Mouse (Mus musculus) lung, embryonic 14.5 days (tissue): Measurements from ENCODE around the gene Ptges2. TPM values are rescaled to one million over a fixed set of nuclear protein-coding genes. Genes with fewer than 3 reads are reported as not detected.

Source experiments
- ATAC-seq: fragments of 200-750 bp; cut with Nextera tagmentation; 2 replicates; pipeline ENCODE4 v1.8.0; 2017; ENCODE audit warnings: mild to moderate bottlenecking, moderate TSS enrichment, moderate library complexity; ENCODE audit not compliant: insufficient read depth
- DNase-seq: peaks from one replicate; pipeline ENCODE4 v3.0.0-alpha.2; 2015
- H3K27ac ChIP-seq: fragments of 300-500 bp; sonication (generic); 2 replicates; pipeline ENCODE4 v1.5.1; 2014; ENCODE audit warnings: low read depth, mild to moderate bottlenecking, moderate library complexity
- H3K27me3 ChIP-seq: fragments of 300-500 bp; sonication (generic); 2 replicates; pipeline ENCODE4 v1.6.1; 2014; ENCODE audit warnings: low read length, control low read depth; ENCODE audit not compliant: insufficient read depth
- H3K36me3 ChIP-seq: fragments of 300-500 bp; sonication (generic); 2 replicates; pipeline ENCODE4 v1.6.1; 2014; ENCODE audit warnings: control low read depth; ENCODE audit not compliant: insufficient read depth
- H3K4me1 ChIP-seq: fragments of 300-500 bp; sonication (generic); 2 replicates; pipeline ENCODE4 v1.6.1; 2014; ENCODE audit warnings: antibody characterized with exemption, control low read depth; ENCODE audit not compliant: insufficient read depth
- H3K4me2 ChIP-seq: fragments of 300-500 bp; sonication (generic); 2 replicates; pipeline ENCODE4 v1.6.1; 2014; ENCODE audit warnings: mild to moderate bottlenecking
- H3K4me3 ChIP-seq: fragments of 300-500 bp; sonication (generic); 2 replicates; pipeline ENCODE4 v1.5.1; 2014; ENCODE audit warnings: low read depth, low read length
- H3K9ac ChIP-seq: fragments of 300-500 bp; sonication (generic); 2 replicates; pipeline ENCODE4 v1.6.1; 2014
- H3K9me3 ChIP-seq: fragments of 300-500 bp; sonication (generic); 2 replicates; pipeline ENCODE4 v1.6.1; 2016; ENCODE audit warnings: low read depth, low read length, control low read depth
- CTCF ChIP-seq: IDR thresholded peaks from 2 replicates; pipeline ENCODE4 v1.5.1; 2016; ENCODE audit warnings: antibody characterized with exemption, low read depth
- WGBS: fragments of 180-500 bp; shearing (Covaris S2); extraction: QIAGEN DNeasy Blood & Tissue Kit; methylation state at CpG from one replicate; pipeline ENCODE4 v1.1.7; 2014; 5-methylcytosine and 5-hydroxymethylcytosine counted together
- polyA plus RNA-seq: library from polyadenylated mRNA; unstranded; fragments of >200 nt; fragmentation: Nextera tagmentation; extraction: Ambion mirVana; gene quantifications from 2 replicates; pipeline ENCODE4 v1.2.1, GENCODE M21; 2014

Ptges2 gene
- polyA plus RNA-seq, 1 experiment from 2014 or later, result 28.2 TPM

- no peak for ATAC-seq
- Histone ChIP-seq H3K4me3 (no peak overlapping the region), H3K4me2 (no peak overlapping the region), H3K9ac (no peak overlapping the region), H3K4me1 (peaks cover 18% of the 10 kb centered on the region), H3K36me3 (peaks cover 44% of the 10 kb centered on the region), H3K27ac (no peak overlapping the region), H3K27me3 (no peaks in the 10 kb centered on the region), H3K9me3 (no peaks in the 10 kb centered on the region)
- no peak for DNase-seq
- 94% methylated on average over 6 of the region's 6 CpGs for whole genome bisulfite sequencing
- no peak for TF ChIP-seq CTCF
Observed at GRCm38 (mm10) chr2:32421851-32422251, 26.2 kb downstream of the Ptges2 start.

- ATAC-seq, result peak; percentile 92
- Histone ChIP-seq H3K4me3 (peak overlapping the region; percentile 34), H3K9me3 (no peaks in the 10 kb centered on the region), H3K27ac (peak overlapping the region; percentile 95), H3K27me3 (no peaks in the 10 kb centered on the region), H3K36me3 (peaks cover 25% of the 10 kb centered on the region), H3K4me1 (peaks cover 24% of the 10 kb centered on the region), H3K4me2 (peak overlapping the region; percentile 76), H3K9ac (peak overlapping the region; percentile 38)
- peak; percentile 97 for DNase-seq
- 2% methylated on average over 14 of the region's 14 CpGs for WGBS
- peak; percentile 16; the same call in 1 of the 2 replicates for TF ChIP-seq CTCF
Observed at GRCm38 (mm10) chr2:32423481-32424331, 28.0 kb downstream of the Ptges2 start.

- WGBS, result 36% methylated on average over 3 of the region's 3 CpGs
Observed at GRCm38 (mm10) chr2:32424796-32425195, 29.1 kb downstream of the Ptges2 start.

GRCm38 (mm10) chr2:32425568-32425967 lies 29.9 kb downstream of the Ptges2 start:
- TF ChIP-seq CTCF, result no peak
- WGBS, result 56% methylated on average over 5 of the region's 5 CpGs
- no peak for ATAC-seq
- peak overlapping the region; percentile 95; the same call in 1 of the 2 replicates for H3K27ac ChIP-seq
- H3K36me3 ChIP-seq, result peaks cover 7% of the 10 kb centered on the region
- no peak overlapping the region for H3K4me2 ChIP-seq
- H3K4me1 ChIP-seq, result peaks cover 39% of the 10 kb centered on the region
- no peak overlapping the region for H3K4me3 ChIP-seq
- H3K27me3 ChIP-seq, result no peaks in the 10 kb centered on the region
- no peak overlapping the region for H3K9ac ChIP-seq
- no peak for DNase-seq
- H3K9me3 ChIP-seq, result no peaks in the 10 kb centered on the region

More at GRCm38 (mm10) chr2:32424796-32425195, 29.1 kb downstream of the Ptges2 start:
- Histone ChIP-seq H3K4me1 (peaks cover 34% of the 10 kb centered on the region), H3K9me3 (no peaks in the 10 kb centered on the region), H3K9ac (peak overlapping the region; percentile 18; the same call in 1 of the 2 replicates), H3K36me3 (peaks cover 14% of the 10 kb centered on the region), H3K27ac (peak overlapping the region; percentile 95), H3K27me3 (no peaks in the 10 kb centered on the region), H3K4me3 (no peak overlapping the region), H3K4me2 (no peak overlapping the region)
- TF ChIP-seq CTCF, result no peak
- no peak for DNase-seq
- no peak for ATAC-seq

- Histone ChIP-seq H3K4me2 (no peak overlapping the region), H3K4me3 (no peak overlapping the region), H3K27me3 (no peaks in the 10 kb centered on the region), H3K27ac (peak overlapping the region; percentile 54; the same call in 1 of the 2 replicates), H3K9me3 (no peaks in the 10 kb centered on the region), H3K9ac (no peak overlapping the region), H3K36me3 (peaks cover 1% of the 10 kb centered on the region; the same call in 1 of the 2 replicates), H3K4me1 (peaks cover 40% of the 10 kb centered on the region)
- 81% methylated on average over 1 of the region's 1 CpGs for WGBS
- no peak for TF ChIP-seq CTCF
- ATAC-seq, result no peak
- DNase-seq, result no peak
Observed at GRCm38 (mm10) chr2:32426141-32426540, 30.4 kb downstream of the Ptges2 start.

- 74% methylated on average over 5 of the region's 5 CpGs for WGBS
Observed at GRCm38 (mm10) chr2:32427720-32428119, 32.0 kb downstream of the Ptges2 start.

GRCm38 (mm10) chr2:32428262-32428722 lies 32.6 kb downstream of the Ptges2 start:
- H3K36me3 ChIP-seq, result no peaks in the 10 kb centered on the region
- no peak for TF ChIP-seq CTCF
- H3K9ac ChIP-seq, result no peak overlapping the region
- ATAC-seq, result peak; percentile 51
- H3K9me3 ChIP-seq, result no peaks in the 10 kb centered on the region
- H3K4me1 ChIP-seq, result peaks cover 39% of the 10 kb centered on the region
- DNase-seq, result peak; percentile 63
- H3K4me2 ChIP-seq, result peak overlapping the region; percentile 41
- H3K27me3 ChIP-seq, result no peaks in the 10 kb centered on the region
- H3K4me3 ChIP-seq, result no peak overlapping the region
- WGBS, result 40% methylated on average over 8 of the region's 8 CpGs
- peak overlapping the region; percentile 63; the same call in 1 of the 2 replicates for H3K27ac ChIP-seq

More at GRCm38 (mm10) chr2:32427720-32428119, 32.0 kb downstream of the Ptges2 start:
- no peak for TF ChIP-seq CTCF
- no peak for ATAC-seq
- Histone ChIP-seq H3K4me2 (peak overlapping the region; percentile 41; the same call in 1 of the 2 replicates), H3K4me3 (no peak overlapping the region), H3K9ac (no peak overlapping the region), H3K36me3 (no peaks in the 10 kb centered on the region), H3K27ac (peak overlapping the region; percentile 47), H3K4me1 (peaks cover 45% of the 10 kb centered on the region), H3K27me3 (no peaks in the 10 kb centered on the region), H3K9me3 (no peaks in the 10 kb centered on the region)
- no peak for DNase-seq
